Mouse (Mus musculus): ENCODE data around the gene Kcnn3. TPM values are rescaled to one million over a fixed set of nuclear protein-coding genes. Genes with fewer than 3 reads are reported as not detected.
A peak's percentile ranks its signal among the peaks of the same experiment; 100 is the strongest.

Gene Kcnn3
- total RNA-seq, 2 experiments from 2014 or later, result 25.6 to 29.1 TPM

GRCm38 (mm10) chr3:89526298-89527090 lies 6.5 kb downstream of the Kcnn3 start:
- no peak for DNase-seq (ENCODE audit: low spot score in 2 of 2)
- H3K27ac ChIP-seq, result no peak overlapping the region
- no peak for TF ChIP-seq CTCF (conservative IDR thresholded peaks at IDR 0.05)
- no peak overlapping the region for H3K4me3 ChIP-seq

GRCm38 (mm10) chr3:89529796-89530195 lies 9.8 kb downstream of the Kcnn3 start:
- no peak overlapping the region for H3K27ac ChIP-seq

GRCm38 (mm10) chr3:89534566-89535097 lies 14.7 kb downstream of the Kcnn3 start:
- no peak for TF ChIP-seq CTCF (conservative IDR thresholded peaks at IDR 0.05)
- no peak overlapping the region for H3K27ac ChIP-seq
- DNase-seq (ENCODE audit: low spot score in 2 of 2), result no peak
- H3K4me3 ChIP-seq, result no peak overlapping the region

More at GRCm38 (mm10) chr3:89529796-89530195, 9.8 kb downstream of the Kcnn3 start:
- TF ChIP-seq CTCF (conservative IDR thresholded peaks at IDR 0.05), result peak; percentile 63
- H3K4me3 ChIP-seq, result no peak overlapping the region
- DNase-seq (ENCODE audit: low spot score in 2 of 2), result no peak

GRCm38 (mm10) chr3:89535147-89535546 lies 15.2 kb downstream of the Kcnn3 start:
- H3K27ac ChIP-seq, result no peak overlapping the region
- no peak for TF ChIP-seq CTCF (conservative IDR thresholded peaks at IDR 0.05)
- DNase-seq (ENCODE audit: low spot score in 2 of 2), result no peak

GRCm38 (mm10) chr3:89539036-89539739 lies 19.2 kb downstream of the Kcnn3 start:
- H3K27ac ChIP-seq, result peak overlapping the region; percentile 16
- TF ChIP-seq CTCF (conservative IDR thresholded peaks at IDR 0.05), result no peak
- no peak overlapping the region for H3K4me3 ChIP-seq
- no peak for DNase-seq (ENCODE audit: low spot score in 2 of 2)

More at GRCm38 (mm10) chr3:89535147-89535546, 15.2 kb downstream of the Kcnn3 start:
- H3K4me3 ChIP-seq, result no peak overlapping the region

- peak; percentile 68 to 79 for DNase-seq (ENCODE audit: low spot score in 2 of 2)
- TF ChIP-seq CTCF (conservative IDR thresholded peaks at IDR 0.05), result no peak
- no peak overlapping the region for H3K4me3 ChIP-seq
- H3K27ac ChIP-seq, result peak overlapping the region; percentile 16
Measured at GRCm38 (mm10) chr3:89539740-89540370, 19.9 kb downstream of the Kcnn3 start.

- H3K4me3 ChIP-seq, result no peak overlapping the region
- no peak for DNase-seq (ENCODE audit: low spot score in 2 of 2)
- peak overlapping the region; percentile 16; the same call in 1 of the 2 replicates for H3K27ac ChIP-seq
- no peak for TF ChIP-seq CTCF (conservative IDR thresholded peaks at IDR 0.05)
Measured at GRCm38 (mm10) chr3:89540371-89540743, 20.4 kb downstream of the Kcnn3 start.

DNA sequence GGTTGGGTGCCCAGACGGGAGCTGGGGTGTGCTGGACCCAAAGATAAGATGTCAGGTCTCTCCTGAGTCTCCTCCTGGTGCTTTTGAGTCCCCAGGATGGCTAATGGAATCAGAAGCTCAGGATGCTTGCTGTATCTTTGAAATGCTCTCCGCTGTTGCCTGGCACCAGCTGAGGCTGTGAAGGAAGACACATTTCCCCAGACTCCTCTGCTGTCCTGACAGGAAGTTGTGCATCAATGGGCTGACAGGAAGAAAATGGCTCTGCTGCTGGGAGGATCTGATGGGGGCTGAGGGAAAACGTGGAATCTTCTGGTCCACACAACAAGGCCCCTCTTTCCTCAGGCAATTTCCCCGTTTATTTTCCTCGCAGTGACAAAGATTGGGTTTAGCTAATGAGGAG lies 27.0 kb downstream of the Kcnn3 start:
- DNase-seq (ENCODE audit: low spot score in 2 of 2), result peak in 1 of 2 experiments; percentile 18
- Histone ChIP-seq H3K27ac (peak overlapping the region; percentile 43; the same call in 1 of the 2 replicates), H3K4me3 (no peak overlapping the region)
- TF ChIP-seq CTCF (conservative IDR thresholded peaks at IDR 0.05), result no peak

DNA sequence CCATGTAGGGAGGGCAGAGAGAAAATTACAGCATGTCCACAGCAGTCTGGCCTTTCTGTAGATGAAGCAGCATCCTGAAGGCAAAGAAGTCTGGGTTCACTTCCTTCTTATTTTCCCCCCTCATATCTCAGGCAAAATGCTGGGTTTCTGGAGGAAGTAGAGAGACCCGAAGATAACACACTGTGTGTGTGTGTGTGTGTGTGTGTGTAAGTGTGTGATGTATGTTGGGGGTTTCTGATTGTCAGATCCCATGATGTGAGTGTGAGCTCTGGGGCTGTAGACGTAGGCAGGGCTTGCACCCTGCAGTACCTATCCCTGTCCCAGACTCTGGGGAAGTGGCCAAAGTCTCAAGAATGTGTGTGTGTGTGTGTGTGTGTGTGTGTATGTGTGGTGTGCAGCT lies 28.8 kb downstream of the Kcnn3 start:
- no peak for TF ChIP-seq CTCF (conservative IDR thresholded peaks at IDR 0.05)
- Histone ChIP-seq H3K4me3 (no peak overlapping the region), H3K27ac (no peak overlapping the region)
- DNase-seq (ENCODE audit: low spot score in 2 of 2), result no peak

DNA sequence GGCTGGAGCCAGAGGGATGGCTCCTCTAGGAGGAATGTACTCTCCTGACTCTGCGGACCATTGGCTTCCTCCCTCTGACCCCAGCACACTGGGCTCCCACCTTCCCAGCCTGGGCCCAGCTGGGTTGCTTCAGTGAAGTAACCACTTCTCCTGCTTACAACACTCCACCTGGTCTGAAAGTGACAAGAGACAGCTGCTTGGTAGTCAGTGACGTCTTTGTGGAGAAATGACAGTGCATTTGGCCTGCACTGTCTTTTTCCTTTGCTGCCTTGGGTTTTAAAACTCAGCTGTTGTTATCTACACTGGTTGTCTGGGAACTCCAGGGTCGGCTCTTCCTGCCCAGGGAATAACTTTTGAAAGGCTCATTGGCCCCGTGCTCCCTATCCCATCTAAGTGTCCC lies 29.5 kb downstream of the Kcnn3 start:
- Histone ChIP-seq H3K4me3 (no peak overlapping the region), H3K27ac (no peak overlapping the region)
- TF ChIP-seq CTCF (conservative IDR thresholded peaks at IDR 0.05), result no peak
- DNase-seq (ENCODE audit: low spot score in 2 of 2), result no peak

DNA sequence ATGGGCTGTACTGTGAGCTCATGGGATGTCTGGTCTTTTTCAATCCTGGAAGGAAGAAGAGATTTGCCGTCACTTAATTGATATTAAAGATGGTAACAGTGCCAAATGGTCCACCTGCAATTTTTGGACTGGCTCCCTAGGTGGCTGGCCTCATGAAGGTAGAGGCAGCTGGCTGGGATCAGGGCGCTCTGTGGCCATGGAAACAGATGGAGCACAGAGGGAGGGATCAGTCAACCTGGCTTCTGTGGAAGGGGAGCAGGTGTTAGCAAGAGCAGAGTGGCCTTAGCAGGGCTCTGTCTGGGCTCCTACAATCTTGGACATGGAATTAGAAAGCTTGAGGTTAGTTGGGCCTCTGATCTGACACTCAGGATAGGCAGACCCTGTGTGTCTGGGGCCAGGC lies 31.9 kb downstream of the Kcnn3 start:
- no peak for TF ChIP-seq CTCF (conservative IDR thresholded peaks at IDR 0.05)
- Histone ChIP-seq H3K27ac (no peak overlapping the region), H3K4me3 (no peak overlapping the region)
- DNase-seq (ENCODE audit: low spot score in 2 of 2), result no peak

- Histone ChIP-seq H3K4me3 (no peak overlapping the region), H3K27ac (no peak overlapping the region)
- DNase-seq (ENCODE audit: low spot score in 2 of 2), result no peak
- TF ChIP-seq CTCF (conservative IDR thresholded peaks at IDR 0.05), result no peak
Measured at GRCm38 (mm10) chr3:89553432-89553831, 33.5 kb downstream of the Kcnn3 start.

GRCm38 (mm10) chr3:89553946-89554345 lies 34.0 kb downstream of the Kcnn3 start:
- Histone ChIP-seq H3K27ac (no peak overlapping the region), H3K4me3 (no peak overlapping the region)
- DNase-seq (ENCODE audit: low spot score in 2 of 2), result no peak
- no peak for TF ChIP-seq CTCF (conservative IDR thresholded peaks at IDR 0.05)
